8 mouse cellular contexts compared by ENCODE assay signal in the genomic region with DNA sequence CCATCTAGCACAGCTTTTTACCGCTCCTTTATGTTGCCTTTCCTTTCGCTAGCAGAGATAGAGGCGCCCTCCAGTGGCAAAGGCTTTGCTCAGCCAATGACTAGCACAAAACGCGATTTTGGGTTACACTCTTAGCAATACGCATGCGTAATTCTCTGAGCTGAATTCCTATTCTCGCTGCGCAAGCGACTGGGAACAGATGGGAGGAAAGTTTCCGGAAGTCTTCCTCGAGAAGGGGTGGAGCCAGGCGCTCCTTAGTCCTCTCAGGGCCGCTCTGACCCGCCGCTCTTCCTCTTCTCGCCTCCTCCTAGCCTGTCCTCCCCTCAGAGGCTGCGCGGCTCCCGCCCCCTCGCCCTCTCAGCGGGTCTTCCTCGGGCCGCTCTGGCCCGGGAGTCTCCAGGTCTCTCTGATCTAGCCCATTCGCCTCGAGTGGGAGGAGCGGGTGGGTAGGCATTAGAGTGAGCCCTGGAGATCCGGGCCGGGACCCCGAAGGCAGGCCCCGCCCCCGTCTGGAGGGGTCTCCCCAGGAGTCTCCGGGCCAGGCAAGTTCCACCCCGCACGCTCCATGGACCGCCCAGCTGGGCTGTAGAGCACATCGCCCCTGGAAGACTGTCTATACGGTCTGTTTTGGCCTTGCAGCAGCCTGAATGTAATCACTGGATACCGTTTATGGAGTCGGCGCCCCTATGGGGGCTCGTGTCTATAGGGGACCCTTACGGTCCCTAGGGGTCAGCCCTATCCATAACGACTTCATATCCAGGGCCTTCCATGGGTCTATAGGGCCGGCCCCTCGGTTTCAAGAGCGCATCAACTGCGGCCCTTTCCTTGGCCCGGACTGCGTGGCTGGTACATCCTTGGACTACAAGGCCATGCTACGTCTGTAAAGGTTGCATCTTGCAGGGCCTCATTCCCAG. TPM values are rescaled to one million over a fixed set of nuclear protein-coding genes. Genes with fewer than 3 reads are reported as not detected.
DNase-seq lines count a peak whose midpoint lies in the region; ATAC-seq lines count a peak whose summit lies in the region.

Gene Megf8 (plus strand): TSS at position 633 of the 914 bp plus-strand sequence.

- peaks cover 31% of the 10 kb centered on the region for H3K27me3 ChIP-seq in hindbrain, embryonic 15.5 days

- peak within 1 kb of the TSS; percentile 86 for H3K27ac ChIP-seq in hindbrain, embryonic 15.5 days (replicated peaks)

- WGBS in hindbrain, embryonic 15.5 days: under 1% methylated on average over 52 of the region's 52 CpGs

- H3K9me3 ChIP-seq in hindbrain, embryonic 15.5 days: no peaks in the 10 kb centered on the region

- peak within 1 kb of the TSS; percentile 72 for H3K4me3 ChIP-seq in hindbrain, embryonic 15.5 days

- peaks cover 47% of the 10 kb centered on the region for H3K4me1 ChIP-seq in hindbrain, embryonic 15.5 days (replicated peaks)

- H3K36me3 ChIP-seq in hindbrain, embryonic 15.5 days: 0 out of 2 replicates have a peak, but pooled peaks cover 2% of the 10 kb centered on the region

- ATAC-seq in hindbrain, embryonic 15.5 days (ENCODE audit: low FRiP score, low read depth): peak; percentile 99

- H3K4me2 ChIP-seq in hindbrain, embryonic 15.5 days: peak within 1 kb of the TSS; percentile 95

- peak within 1 kb of the TSS; percentile 78 for H3K9ac ChIP-seq in hindbrain, embryonic 15.5 days

- DNase-seq in T-cell, adult 2 months (ENCODE audit: low spot score): peak; percentile 87
- DNase-seq in cerebellum, postnatal 36 days: peak; percentile 95 to 97
- DNase-seq in frontal cortex, postnatal 36 days (ENCODE audit: low spot score in 2 of 2): peak; percentile 93 to 99
- peak; percentile 97 for DNase-seq in left cerebral cortex, adult 11 months (ENCODE audit: low spot score)
- peak; percentile 97 for DNase-seq in lung, postnatal 4 days
- DNase-seq in retina, postnatal 7 days (ENCODE audit: low read depth, low spot score): peak; percentile 98
- DNase-seq in urinary bladder, adult 2 months (ENCODE audit: low spot score): peak; percentile 82

RNA-seq across cellular contexts. Expression of gene Megf8, which starts in this region (rescaled TPM):
- 23.9 and 25.1 TPM in 2 replicates for polyA plus RNA-seq in hindbrain, embryonic 15.5 days (2015; fragmentation: Nextera tagmentation; extraction: Ambion mirVana)
- polyA plus RNA-seq in urinary bladder, adult 2 months (2012; rRNA removed): 21.5 and 28.4 TPM in 2 replicates

Comparison
In these comparisons a context has a peak if more than half of its experiments do, and no peak if none do; other contexts are left out.
1. Peak in every context shown above with its lines: DNase-seq, ATAC-seq, H3K4me3 ChIP-seq and H3K27ac ChIP-seq.